Mouse (Mus musculus) forebrain, embryonic 10.5 days (tissue): Measurements from ENCODE around the gene Tpd52l1. TPM values are rescaled to one million over a fixed set of nuclear protein-coding genes. Genes with fewer than 3 reads are reported as not detected.

Experiments used
- DNase-seq: peaks from one replicate; pipeline ENCODE4 v3.0.0-alpha.2; 2017; ENCODE audit warnings: low spot score; ENCODE audit errors: extremely low spot score
- H3K27ac ChIP-seq: fragments of 300-500 bp; sonication (generic); 2 replicates; pipeline ENCODE4 v1.5.1; 2016; ENCODE audit warnings: mild to moderate bottlenecking
- H3K27me3 ChIP-seq: fragments of 300-500 bp; sonication (generic); 2 replicates; pipeline ENCODE4 v1.6.1; 2016; ENCODE audit warnings: mild to moderate bottlenecking; ENCODE audit not compliant: poor library complexity, severe bottlenecking
- H3K36me3 ChIP-seq: fragments of 300-500 bp; sonication (generic); replicated peaks from 2 replicates; pipeline ENCODE4 v1.6.1; 2016; ENCODE audit warnings: mild to moderate bottlenecking, moderate library complexity
- H3K4me1 ChIP-seq: fragments of 300-500 bp; sonication (generic); 2 replicates; pipeline ENCODE4 v1.6.1; 2016
- H3K4me3 ChIP-seq: fragments of 300-500 bp; sonication (generic); 2 replicates; pipeline ENCODE4 v1.5.1; 2016; ENCODE audit warnings: mild to moderate bottlenecking, moderate library complexity
- H3K9me3 ChIP-seq: fragments of 300-500 bp; sonication (generic); 2 replicates; pipeline ENCODE4 v1.6.1; 2016; ENCODE audit warnings: mild to moderate bottlenecking, moderate library complexity
- WGBS: fragments of 180-500 bp; shearing (Covaris S2); methylation state at CpG from one replicate; pipeline ENCODE4 v1.1.7; 2016; 5-methylcytosine and 5-hydroxymethylcytosine counted together
- polyA plus RNA-seq: library from polyadenylated mRNA; unstranded; fragments of >200 nt; fragmentation: Nextera tagmentation; extraction: Ambion mirVana; gene quantifications from 2 replicates; pipeline ENCODE4 v1.2.1, GENCODE M21; 2016

Tpd52l1 gene
- polyA plus RNA-seq, 1 experiment from 2014 or later, result 27.6 TPM

- no peak overlapping the region for H3K4me3 ChIP-seq
- no peaks in the 10 kb centered on the region for H3K9me3 ChIP-seq
- no peaks in the 10 kb centered on the region for H3K27me3 ChIP-seq
- DNase-seq, result no peak
- H3K4me1 ChIP-seq, result no peaks in the 10 kb centered on the region
- 95% methylated on average over 1 of the region's 1 CpGs for WGBS
- peaks cover 36% of the 10 kb centered on the region for H3K36me3 ChIP-seq
- H3K27ac ChIP-seq, result no peak overlapping the region
These were observed 116.3 kb downstream of the Tpd52l1 start for GRCm38 (mm10) chr10:31329436-31329835.

GRCm38 (mm10) chr10:31318491-31318890 is 127.3 kb downstream of the Tpd52l1 start:
- no peak for DNase-seq
- no peak overlapping the region for H3K27ac ChIP-seq
- no peaks in the 10 kb centered on the region for H3K9me3 ChIP-seq
- WGBS, result 94% methylated on average over 5 of the region's 5 CpGs
- no peak overlapping the region for H3K4me3 ChIP-seq
- peaks cover 14% of the 10 kb centered on the region for H3K4me1 ChIP-seq
- H3K36me3 ChIP-seq, result peaks cover 60% of the 10 kb centered on the region
- H3K27me3 ChIP-seq, result no peaks in the 10 kb centered on the region

- H3K4me3 ChIP-seq, result peak within 1 kb of the TSS; percentile 72
- H3K9me3 ChIP-seq, result no peaks in the 10 kb centered on the region
- 4% methylated on average over 40 of the region's 44 CpGs for WGBS
- peak; percentile 86 for DNase-seq
- H3K36me3 ChIP-seq, result peaks cover 23% of the 10 kb centered on the region
- H3K27ac ChIP-seq, result peak within 1 kb of the TSS; percentile 96
- no peaks in the 10 kb centered on the region for H3K27me3 ChIP-seq
- peaks cover 17% of the 10 kb centered on the region for H3K4me1 ChIP-seq
These were observed 132.6 kb downstream of the Tpd52l1 start, which contains the start of gene Hddc2 for GRCm38 (mm10) chr10:31312865-31313848. Hddc2 (plus strand) TSS chr10:31313383.

- no peaks in the 10 kb centered on the region for H3K36me3 ChIP-seq
- peaks cover 5% of the 10 kb centered on the region for H3K4me1 ChIP-seq
- H3K4me3 ChIP-seq, result no peak overlapping the region
- H3K9me3 ChIP-seq, result no peaks in the 10 kb centered on the region
- H3K27ac ChIP-seq, result no peak overlapping the region
- 47% methylated on average over 1 of the region's 1 CpGs for WGBS
- H3K27me3 ChIP-seq, result no peaks in the 10 kb centered on the region
- peak; percentile 17 for DNase-seq
These were observed 138.6 kb downstream of the Tpd52l1 start for GRCm38 (mm10) chr10:31307024-31307598.

- Histone ChIP-seq H3K4me1 (peaks cover 5% of the 10 kb centered on the region), H3K4me3 (no peak overlapping the region), H3K27ac (no peak overlapping the region), H3K36me3 (no peaks in the 10 kb centered on the region), H3K27me3 (no peaks in the 10 kb centered on the region), H3K9me3 (no peaks in the 10 kb centered on the region)
- 95% methylated on average over 2 of the region's 2 CpGs for WGBS
- DNase-seq, result no peak
These were observed 142.3 kb downstream of the Tpd52l1 start for GRCm38 (mm10) chr10:31303446-31303845.

- Histone ChIP-seq H3K36me3 (no peaks in the 10 kb centered on the region), H3K4me1 (peaks cover 18% of the 10 kb centered on the region), H3K27ac (no peak overlapping the region), H3K9me3 (no peaks in the 10 kb centered on the region), H3K27me3 (no peaks in the 10 kb centered on the region), H3K4me3 (no peak overlapping the region)
- no peak for DNase-seq
- WGBS, result 86% methylated on average over 1 of the region's 1 CpGs
These were observed 145.5 kb downstream of the Tpd52l1 start for GRCm38 (mm10) chr10:31300292-31300691.

- H3K27me3 ChIP-seq, result no peaks in the 10 kb centered on the region
- H3K27ac ChIP-seq, result no peak overlapping the region
- no peak overlapping the region for H3K4me3 ChIP-seq
- WGBS, result 46% methylated on average over 6 of the region's 6 CpGs
- peaks cover 18% of the 10 kb centered on the region for H3K4me1 ChIP-seq
- H3K9me3 ChIP-seq, result no peaks in the 10 kb centered on the region
- peak; percentile 62 for DNase-seq
- H3K36me3 ChIP-seq, result no peaks in the 10 kb centered on the region
These were observed 146.7 kb downstream of the Tpd52l1 start for GRCm38 (mm10) chr10:31298921-31299574.

GRCm38 (mm10) chr10:31298263-31298662 is 147.5 kb downstream of the Tpd52l1 start:
- Histone ChIP-seq H3K9me3 (no peaks in the 10 kb centered on the region), H3K27ac (no peak overlapping the region), H3K27me3 (no peaks in the 10 kb centered on the region), H3K4me3 (no peak overlapping the region), H3K4me1 (peaks cover 18% of the 10 kb centered on the region), H3K36me3 (no peaks in the 10 kb centered on the region)
- 62% methylated on average over 2 of the region's 2 CpGs for WGBS
- DNase-seq, result no peak

GRCm38 (mm10) chr10:31297106-31297505 is 148.7 kb downstream of the Tpd52l1 start:
- no peaks in the 10 kb centered on the region for H3K27me3 ChIP-seq
- H3K4me1 ChIP-seq, result peaks cover 18% of the 10 kb centered on the region
- 77% methylated on average over 4 of the region's 4 CpGs for WGBS
- no peak for DNase-seq
- no peaks in the 10 kb centered on the region for H3K9me3 ChIP-seq
- H3K36me3 ChIP-seq, result no peaks in the 10 kb centered on the region
- H3K27ac ChIP-seq, result no peak overlapping the region
- H3K4me3 ChIP-seq, result no peak overlapping the region

- Histone ChIP-seq H3K27ac (no peak overlapping the region), H3K4me3 (no peak overlapping the region), H3K4me1 (peaks cover 18% of the 10 kb centered on the region), H3K27me3 (no peaks in the 10 kb centered on the region), H3K36me3 (no peaks in the 10 kb centered on the region), H3K9me3 (no peaks in the 10 kb centered on the region)
- WGBS, result 36% methylated on average over 1 of the region's 1 CpGs
- no peak for DNase-seq
These were observed 149.3 kb downstream of the Tpd52l1 start for GRCm38 (mm10) chr10:31296458-31296857.

GRCm38 (mm10) chr10:31295705-31296104 is 150.1 kb downstream of the Tpd52l1 start:
- Histone ChIP-seq H3K36me3 (no peaks in the 10 kb centered on the region), H3K9me3 (no peaks in the 10 kb centered on the region), H3K4me3 (no peak overlapping the region), H3K27ac (no peak overlapping the region), H3K4me1 (peaks cover 18% of the 10 kb centered on the region), H3K27me3 (no peaks in the 10 kb centered on the region)
- no peak for DNase-seq
- 31% methylated on average over 5 of the region's 5 CpGs for WGBS

- Histone ChIP-seq H3K36me3 (no peaks in the 10 kb centered on the region), H3K27me3 (no peaks in the 10 kb centered on the region), H3K4me1 (no peaks in the 10 kb centered on the region), H3K27ac (no peak overlapping the region), H3K9me3 (no peaks in the 10 kb centered on the region), H3K4me3 (no peak overlapping the region)
- no peak for DNase-seq
- WGBS, result 94% methylated on average over 4 of the region's 4 CpGs
These were observed 156.9 kb downstream of the Tpd52l1 start for GRCm38 (mm10) chr10:31288697-31289390.
